8 mouse cellular contexts compared by ENCODE assay signal in genomic region chr3:128337031-128337430, GRCm38 (mm10).
DNase-seq lines count a peak whose midpoint lies in the region; ATAC-seq and TF ChIP-seq lines count a peak whose summit lies in the region.

No protein-coding gene starts in this region.

- H3K36me3 ChIP-seq in hindbrain, embryonic 15.5 days = no peaks in the 10 kb centered on the region

- no peaks in the 10 kb centered on the region for H3K27me3 ChIP-seq in cerebellum, adult 2 months (ENCODE audit: control insufficient read depth, insufficient read depth, low read length)
- no peaks in the 10 kb centered on the region for H3K27me3 ChIP-seq in hindbrain, embryonic 15.5 days

- no peak overlapping the region for H3K9ac ChIP-seq in hindbrain, embryonic 15.5 days

- ATAC-seq in hindbrain, embryonic 15.5 days (ENCODE audit: low FRiP score, low read depth) = peak; percentile 88

- H3K9me3 ChIP-seq in hindbrain, embryonic 15.5 days = no peaks in the 10 kb centered on the region

- peak; percentile 87 for DNase-seq in R1 (ENCODE audit: low read depth, low spot score)
- DNase-seq in cerebellum, adult 2 months = peak; percentile 21 to 37
- peak; percentile 86 for DNase-seq in forelimb bud, embryonic 11.5 days (ENCODE audit: low read depth, low spot score)
- peak; percentile 66 to 85 for DNase-seq in layer of hippocampus, postnatal 14 days (ENCODE audit: low spot score in 2 of 2)
- DNase-seq in lung, postnatal 14 days = peak; percentile 61
- peak; percentile 76 for DNase-seq in retina, postnatal 7 days (ENCODE audit: low read depth, low spot score)
- DNase-seq in yolk sac, embryonic 10.5 days (ENCODE audit: low spot score) = peak; percentile 53

- H3K4me2 ChIP-seq in hindbrain, embryonic 15.5 days = no peak overlapping the region

- H3K4me3 ChIP-seq in cerebellum, adult 2 months (replicated peaks; ENCODE audit: insufficient read depth, low read depth, low read length) = no peak overlapping the region
- no peak overlapping the region for H3K4me3 ChIP-seq in hindbrain, embryonic 15.5 days

- TF ChIP-seq POLR2A in cerebellum, adult 2 months (IDR thresholded peaks at IDR 0.05; ENCODE audit: borderline replicate concordance, insufficient read depth, low read length) = no peak

- TF ChIP-seq CTCF in cerebellum, adult 2 months (IDR thresholded peaks at IDR 0.05; ENCODE audit: borderline replicate concordance, insufficient read depth, low read depth, low read length) = peak; percentile 60

- WGBS in cerebellum, adult 2 months = 17% methylated on average over 5 of the region's 5 CpGs
- 24% methylated on average over 5 of the region's 5 CpGs for WGBS in hindbrain, embryonic 15.5 days

- H3K27ac ChIP-seq in cerebellum, adult 2 months (ENCODE audit: insufficient read depth, low read length) = no peak overlapping the region
- no peak overlapping the region for H3K27ac ChIP-seq in hindbrain, embryonic 15.5 days (replicated peaks)

- no peaks in the 10 kb centered on the region for H3K4me1 ChIP-seq in cerebellum, adult 2 months (ENCODE audit: control insufficient read depth, insufficient read depth, low read length)
- H3K4me1 ChIP-seq in hindbrain, embryonic 15.5 days (replicated peaks) = no peaks in the 10 kb centered on the region

Comparison
In these comparisons a context has a peak if more than half of its experiments do, and no peak if none do; other contexts are left out.
1. DNase-seq: peak in every context shown above with its lines; median percentile 87 in R1; 86 in forelimb bud, embryonic 11.5 days; 76 in retina, postnatal 7 days; 76 in layer of hippocampus, postnatal 14 days; 61 in lung, postnatal 14 days; 53 in yolk sac, embryonic 10.5 days; 29 in cerebellum, adult 2 months.